Mouse (Mus musculus) limb, embryonic 13.5 days (tissue): ENCODE measurements around the gene Adam30. TPM values are rescaled to one million over a fixed set of nuclear protein-coding genes. Genes with fewer than 3 reads are reported as not detected.

Source experiments
- ATAC-seq: fragments of 200-750 bp; cut with Nextera tagmentation; 2 replicates; pipeline ENCODE4 v1.8.0; 2017; ENCODE audit warnings: low read depth, moderate number of reproducible peaks, moderate TSS enrichment; ENCODE audit not compliant: low FRiP score
- H3K27ac ChIP-seq: fragments of 300-500 bp; sonication (generic); 2 replicates; pipeline ENCODE4 v1.5.1; 2015; ENCODE audit warnings: inconsistent platforms, mild to moderate bottlenecking, moderate library complexity
- H3K27me3 ChIP-seq: fragments of 300-500 bp; sonication (generic); 2 replicates; pipeline ENCODE4 v1.6.1; 2015; ENCODE audit warnings: mild to moderate bottlenecking, inconsistent platforms
- H3K36me3 ChIP-seq: fragments of 300-500 bp; sonication (generic); 2 replicates; pipeline ENCODE4 v1.6.1; 2015; ENCODE audit warnings: inconsistent platforms, mild to moderate bottlenecking, moderate library complexity
- H3K4me1 ChIP-seq: fragments of 300-500 bp; sonication (generic); 2 replicates; pipeline ENCODE4 v1.6.1; 2015; ENCODE audit warnings: inconsistent platforms
- H3K4me2 ChIP-seq: fragments of 300-500 bp; sonication (generic); replicated peaks from 2 replicates; pipeline ENCODE4 v1.6.1; 2015; ENCODE audit warnings: inconsistent platforms, mild to moderate bottlenecking, moderate library complexity
- H3K4me3 ChIP-seq: fragments of 300-500 bp; sonication (generic); 2 replicates; pipeline ENCODE4 v1.5.1; 2015; ENCODE audit warnings: moderate library complexity, mild to moderate bottlenecking, inconsistent platforms
- H3K9ac ChIP-seq: fragments of 300-500 bp; sonication (generic); 2 replicates; pipeline ENCODE4 v1.6.1; 2015; ENCODE audit warnings: mild to moderate bottlenecking, inconsistent platforms
- H3K9me3 ChIP-seq: fragments of 300-500 bp; sonication (generic); 2 replicates; pipeline ENCODE4 v1.6.1; 2016; ENCODE audit warnings: inconsistent platforms
- WGBS: fragments of 180-500 bp; shearing (Covaris S2); methylation state at CpG from one replicate; pipeline ENCODE4 v1.1.7; 2015; 5-methylcytosine and 5-hydroxymethylcytosine counted together
- polyA plus RNA-seq: library from polyadenylated mRNA; unstranded; fragments of >200 nt; fragmentation: Nextera tagmentation; extraction: Ambion mirVana; gene quantifications from 2 replicates; pipeline ENCODE4 v1.2.1, GENCODE M21; 2015

Gene Adam30
- polyA plus RNA-seq, 1 experiment from 2014 or later: not detected

DNA sequence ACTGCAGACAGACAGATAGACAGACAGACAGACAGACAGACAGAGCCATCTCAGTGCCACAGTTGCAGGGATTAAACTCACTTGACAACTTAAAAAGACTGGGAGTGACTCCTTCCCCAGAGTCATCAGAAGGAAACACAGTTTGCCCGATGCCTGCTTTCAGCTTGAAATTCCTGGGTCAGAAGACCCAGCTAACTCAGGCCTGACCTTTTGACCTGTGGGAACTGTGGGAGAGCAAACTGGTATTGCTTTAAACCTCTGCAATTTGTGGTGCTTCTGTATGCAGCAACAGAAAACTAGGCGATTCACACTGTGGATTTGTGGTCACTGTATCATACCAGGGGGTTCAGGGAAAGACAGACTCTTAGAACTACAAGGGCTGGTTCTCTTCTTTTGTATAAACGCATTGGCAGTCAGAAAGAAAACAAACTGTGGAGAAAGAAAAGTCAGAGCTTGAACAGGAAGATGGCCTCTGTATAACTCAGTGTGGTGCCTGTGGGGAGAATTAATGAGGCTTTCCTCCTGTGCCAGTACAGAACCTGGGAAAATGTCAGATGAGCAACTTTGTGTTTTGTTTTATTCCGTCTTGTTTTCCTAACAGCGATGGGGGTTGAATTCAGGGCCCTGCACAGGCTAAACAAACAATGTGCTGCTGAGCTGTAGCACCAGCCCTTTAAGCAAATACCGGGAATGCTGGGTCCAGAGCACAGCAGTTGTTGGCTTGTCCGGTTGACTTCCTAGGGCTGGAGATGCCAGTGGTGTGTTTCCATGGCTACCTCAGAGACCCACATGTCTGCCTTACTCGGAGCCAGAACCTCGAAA, 37.5 kb downstream of the Adam30 start:
- no peak overlapping the region for H3K9ac ChIP-seq
- no peaks in the 10 kb centered on the region for H3K27me3 ChIP-seq
- no peak overlapping the region for H3K27ac ChIP-seq
- H3K9me3 ChIP-seq: no peaks in the 10 kb centered on the region
- no peak for ATAC-seq
- no peaks in the 10 kb centered on the region for H3K36me3 ChIP-seq
- H3K4me1 ChIP-seq: peaks cover 5% of the 10 kb centered on the region; the same call in 1 of the 2 replicates
- WGBS: 35% methylated on average over 9 of the region's 9 CpGs
- no peak overlapping the region for H3K4me2 ChIP-seq
- no peak overlapping the region for H3K4me3 ChIP-seq

DNA sequence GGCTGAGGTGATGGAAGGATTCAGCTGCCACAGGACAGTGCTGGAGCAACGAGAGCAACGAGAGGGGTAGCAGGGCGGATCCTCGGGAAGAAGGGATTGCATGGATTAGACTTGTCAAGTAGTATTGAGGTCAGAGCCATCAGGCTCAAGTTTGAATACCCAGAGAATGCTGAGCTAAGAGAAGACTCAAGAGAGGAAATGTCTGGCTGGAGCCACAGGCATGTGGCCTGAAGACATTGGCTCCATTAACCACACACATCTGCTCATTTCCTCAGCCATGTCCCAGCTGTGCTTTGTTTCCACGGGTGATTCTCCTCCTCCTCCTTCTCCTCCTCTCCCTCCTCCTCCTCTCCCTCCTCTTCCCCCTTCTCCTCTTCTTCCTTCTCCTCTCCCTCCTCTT, 39.3 kb downstream of the Adam30 start:
- Histone ChIP-seq H3K4me2 (no peak overlapping the region), H3K27ac (no peak overlapping the region), H3K36me3 (no peaks in the 10 kb centered on the region), H3K9me3 (no peaks in the 10 kb centered on the region), H3K27me3 (no peaks in the 10 kb centered on the region), H3K4me1 (peaks cover 5% of the 10 kb centered on the region; the same call in 1 of the 2 replicates), H3K9ac (no peak overlapping the region), H3K4me3 (no peak overlapping the region)
- WGBS: 65% methylated on average over 5 of the region's 5 CpGs
- no peak for ATAC-seq

DNA sequence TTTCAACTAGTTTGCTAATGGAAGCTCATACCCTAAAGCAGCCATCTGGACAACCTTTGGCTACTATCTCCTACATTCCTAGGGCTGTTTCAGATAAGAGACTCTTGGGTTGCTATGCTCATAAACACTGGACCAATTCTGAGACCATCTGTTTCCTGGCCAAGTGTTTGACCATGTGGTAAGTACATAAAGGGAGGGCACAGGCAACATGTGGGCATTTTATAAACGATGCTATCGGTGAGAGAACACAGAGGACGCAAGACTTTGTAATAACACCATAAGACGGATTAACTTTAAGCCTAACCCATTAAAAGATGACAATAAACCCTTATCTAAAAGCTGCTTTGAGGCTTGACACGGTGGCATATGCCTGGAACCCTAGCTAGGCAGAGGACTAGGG, 42.9 kb downstream of the Adam30 start:
- Histone ChIP-seq H3K4me1 (peaks cover under 1% of the 10 kb centered on the region; the same call in 1 of the 2 replicates), H3K4me2 (no peak overlapping the region), H3K36me3 (no peaks in the 10 kb centered on the region), H3K27me3 (no peaks in the 10 kb centered on the region), H3K27ac (no peak overlapping the region), H3K9me3 (no peaks in the 10 kb centered on the region), H3K4me3 (no peak overlapping the region), H3K9ac (no peak overlapping the region)
- WGBS: 29% methylated on average over 5 of the region's 5 CpGs
- no peak for ATAC-seq

DNA sequence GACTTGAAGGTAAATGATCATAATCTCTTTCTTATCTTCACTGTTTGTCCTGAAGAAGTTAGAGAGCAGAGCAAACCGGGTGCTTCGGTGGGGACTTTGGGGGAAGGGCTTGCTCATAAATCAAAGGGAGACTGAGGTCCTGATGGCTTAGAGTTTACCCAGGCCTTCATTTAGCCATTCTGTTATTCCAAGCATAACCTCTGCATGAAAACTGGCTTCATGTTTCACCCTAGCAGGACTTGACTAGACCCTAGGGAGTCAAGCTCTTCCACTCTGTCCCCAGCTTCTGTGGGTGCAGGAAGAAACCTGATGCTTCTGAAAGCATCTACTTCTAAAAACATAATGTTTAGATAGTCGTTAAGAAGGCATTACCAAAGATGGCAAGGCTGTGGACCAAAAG, 46.5 kb downstream of the Adam30 start:
- H3K4me1 ChIP-seq: no peaks in the 10 kb centered on the region
- no peak for ATAC-seq
- no peak overlapping the region for H3K4me2 ChIP-seq
- no peaks in the 10 kb centered on the region for H3K27me3 ChIP-seq
- no peak overlapping the region for H3K4me3 ChIP-seq
- H3K27ac ChIP-seq: no peak overlapping the region
- no peaks in the 10 kb centered on the region for H3K9me3 ChIP-seq
- H3K9ac ChIP-seq: no peak overlapping the region
- WGBS: 31% methylated on average over 3 of the region's 3 CpGs
- H3K36me3 ChIP-seq: no peaks in the 10 kb centered on the region

DNA sequence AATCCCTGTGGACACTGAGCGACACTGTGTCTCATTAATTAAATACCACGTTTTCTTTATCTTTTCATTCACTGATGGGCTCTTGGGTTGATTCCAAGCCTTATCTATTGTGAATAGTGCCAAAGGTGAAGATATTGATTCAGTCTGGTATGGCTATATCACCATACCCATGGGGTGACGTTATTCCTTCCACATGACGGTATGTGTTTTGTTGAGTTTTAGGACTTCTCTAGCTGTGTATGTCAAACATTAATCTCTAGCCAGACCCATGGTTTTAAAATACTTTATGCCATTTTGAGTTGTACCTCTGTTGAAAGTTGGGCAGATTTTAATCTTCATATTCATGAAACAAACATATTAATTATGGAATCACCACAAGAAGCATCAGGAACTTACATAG, 48.7 kb downstream of the Adam30 start:
- Histone ChIP-seq H3K4me1 (no peaks in the 10 kb centered on the region), H3K4me3 (no peak overlapping the region), H3K27ac (no peak overlapping the region), H3K36me3 (no peaks in the 10 kb centered on the region), H3K4me2 (no peak overlapping the region), H3K9me3 (no peaks in the 10 kb centered on the region), H3K9ac (no peak overlapping the region), H3K27me3 (no peaks in the 10 kb centered on the region)
- WGBS: 83% methylated on average over 4 of the region's 4 CpGs
- ATAC-seq: no peak

DNA sequence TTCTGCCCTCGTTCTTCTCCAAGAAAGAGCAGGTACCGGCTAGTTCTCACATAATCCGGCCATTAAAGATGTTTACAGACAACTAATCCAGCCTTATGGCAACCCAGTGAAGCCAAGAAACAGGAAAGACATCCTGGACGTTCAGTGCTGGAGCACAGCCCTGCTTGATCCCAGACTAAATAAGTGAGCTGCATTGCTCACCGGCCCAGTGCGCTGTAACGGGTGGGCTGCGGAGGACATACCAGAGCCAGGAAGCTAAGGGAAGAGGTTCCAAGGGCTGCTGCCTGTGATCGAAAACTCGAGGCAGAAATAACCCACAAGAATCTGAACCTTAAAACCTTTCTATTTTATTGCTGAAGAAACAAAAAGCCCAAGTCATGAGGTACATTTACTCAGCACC, 50.4 kb downstream of the Adam30 start:
- Histone ChIP-seq H3K36me3 (no peaks in the 10 kb centered on the region), H3K9me3 (no peaks in the 10 kb centered on the region), H3K9ac (no peak overlapping the region), H3K27ac (no peak overlapping the region), H3K4me1 (no peaks in the 10 kb centered on the region), H3K4me3 (no peak overlapping the region), H3K4me2 (no peak overlapping the region), H3K27me3 (no peaks in the 10 kb centered on the region)
- ATAC-seq: no peak
- WGBS: 49% methylated on average over 10 of the region's 10 CpGs

DNA sequence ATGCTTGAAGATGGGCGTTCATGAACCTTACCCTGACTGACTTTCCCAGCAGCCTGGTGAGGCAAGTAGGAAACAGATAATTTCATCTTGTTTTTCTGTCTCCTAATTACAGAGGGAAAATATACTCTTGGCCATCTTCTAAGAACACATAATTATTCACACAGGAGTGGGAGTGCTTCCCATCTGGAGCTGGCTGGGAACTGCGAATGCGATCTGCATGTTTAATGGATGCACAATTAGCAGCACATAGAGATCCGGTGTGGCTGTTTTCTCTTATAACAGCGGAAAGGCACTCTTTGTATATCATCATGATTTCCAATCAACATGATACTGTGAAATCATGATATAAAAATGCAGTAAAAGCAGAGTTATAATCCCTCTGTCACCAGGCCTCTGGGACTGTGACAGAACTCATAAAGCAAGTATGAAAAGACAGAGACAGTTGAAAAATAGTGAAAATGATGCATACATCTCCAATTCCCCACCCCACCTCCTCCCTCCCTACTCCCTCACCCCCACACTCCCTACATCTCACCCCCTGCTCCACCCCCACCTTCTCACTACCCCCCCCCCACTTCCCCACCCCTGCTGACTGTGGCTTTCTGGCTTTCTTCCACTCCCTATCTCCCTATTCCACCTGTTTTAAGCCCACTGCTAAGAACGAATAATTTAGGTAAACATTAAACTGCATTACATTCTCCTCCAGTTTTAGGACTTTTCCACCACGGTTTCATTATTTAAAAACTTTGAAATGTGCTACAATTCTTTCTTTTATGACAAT, 51.1 kb downstream of the Adam30 start:
- Histone ChIP-seq H3K4me3 (no peak overlapping the region), H3K4me2 (no peak overlapping the region), H3K27ac (no peak overlapping the region), H3K9me3 (no peaks in the 10 kb centered on the region), H3K36me3 (no peaks in the 10 kb centered on the region), H3K27me3 (no peaks in the 10 kb centered on the region), H3K4me1 (no peaks in the 10 kb centered on the region), H3K9ac (no peak overlapping the region)
- WGBS: 70% methylated on average over 7 of the region's 7 CpGs
- ATAC-seq: no peak

Other genes starting within 250 kb of the Adam30 start
- 39.9 and 43.5 TPM in 2 replicates for gene Notch2, start 147.1 kb upstream of the Adam30 start, polyA plus RNA-seq
- gene Reg4, start 61.5 kb downstream of the Adam30 start, polyA plus RNA-seq: not detected in 2 replicates
- gene Hmgcs2, start 119.8 kb downstream of the Adam30 start, polyA plus RNA-seq: 1.3 and 1.9 TPM in 2 replicates
- 248 and 258 TPM in 2 replicates for gene Phgdh, start 179.4 kb downstream of the Adam30 start, polyA plus RNA-seq
- gene Zfp697, start 221.8 kb downstream of the Adam30 start, polyA plus RNA-seq: 8.5 and 9.0 TPM in 2 replicates